Mouse (Mus musculus): ENCODE measurements at regions not wholly inside any gene's neighbourhood (a gene's known extent, or its start where the extent isn't known, plus 50 kb on each side); places are given as distances from the start of the nearest gene placed in this dataset.

GRCm38 (mm10) chr17:4296521-4297155, 600.6 kb upstream of the Nox3 start:
- no peak for DNase-seq (ENCODE audit: low read depth, low spot score)

DNA sequence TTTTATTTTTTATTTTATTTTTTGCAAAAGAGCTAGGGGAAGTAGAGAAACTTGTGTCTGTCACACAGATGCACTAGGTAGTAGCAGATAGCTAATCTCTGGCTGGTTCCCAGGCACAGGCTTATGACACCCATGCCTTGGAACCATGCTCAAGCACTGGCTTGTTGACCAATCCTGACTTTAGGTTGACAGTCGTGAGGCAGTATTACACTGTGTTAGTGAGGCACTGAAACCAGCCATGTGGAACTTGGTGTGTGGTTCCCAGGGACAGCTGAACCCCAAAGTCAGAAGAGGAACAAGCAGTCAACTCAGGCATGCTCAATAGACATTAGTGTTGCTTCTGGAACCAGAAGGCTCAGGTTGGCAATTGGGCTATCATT, 601.1 kb upstream of the Nox3 start:
- no peak for DNase-seq (ENCODE audit: low read depth, low spot score)

- no peak for DNase-seq (ENCODE audit: low read depth, low spot score)
Observed at GRCm38 (mm10) chr17:4301142-4301853, 605.2 kb upstream of the Nox3 start.

- no peak for DNase-seq (ENCODE audit: low read depth, low spot score)
Observed at GRCm38 (mm10) chr17:4311785-4312379, 615.8 kb upstream of the Nox3 start.

- DNase-seq (ENCODE audit: low read depth, low spot score) = no peak
Observed at GRCm38 (mm10) chr17:4319141-4319540, 623.1 kb upstream of the Nox3 start.

DNA sequence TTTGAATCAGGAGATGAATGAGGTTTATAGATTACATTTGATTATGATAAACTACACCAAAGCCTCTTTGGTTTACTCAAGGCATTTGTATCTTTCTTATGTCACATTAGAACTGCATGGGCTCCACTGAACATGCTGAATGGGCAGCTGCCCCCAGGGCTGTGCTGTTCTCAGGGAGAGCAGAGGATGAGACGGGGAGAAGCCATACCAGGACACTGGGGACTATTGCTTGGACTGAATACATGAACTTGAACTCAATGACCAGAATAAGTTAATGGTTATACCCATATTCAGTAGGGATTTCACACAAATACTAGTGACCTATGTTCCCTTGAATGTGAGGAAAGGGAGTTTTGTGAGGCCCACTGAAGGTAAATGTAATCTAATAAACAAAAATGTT, 632.7 kb upstream of the Nox3 start:
- no peak for DNase-seq (ENCODE audit: low read depth, low spot score)

GRCm38 (mm10) chr17:4331650-4332049, 635.6 kb upstream of the Nox3 start:
- peak; percentile 3 for DNase-seq (ENCODE audit: low read depth, low spot score)

GRCm38 (mm10) chr17:4333091-4333490, 637.0 kb upstream of the Nox3 start:
- no peak for DNase-seq (ENCODE audit: low read depth, low spot score)

GRCm38 (mm10) chr17:4353018-4353417, 641.1 kb upstream of the Arid1b start:
- no peak for DNase-seq (ENCODE audit: low read depth, low spot score)

- DNase-seq (ENCODE audit: low read depth, low spot score) = no peak
Observed at GRCm38 (mm10) chr17:4355506-4356218, 638.5 kb upstream of the Arid1b start.

DNA sequence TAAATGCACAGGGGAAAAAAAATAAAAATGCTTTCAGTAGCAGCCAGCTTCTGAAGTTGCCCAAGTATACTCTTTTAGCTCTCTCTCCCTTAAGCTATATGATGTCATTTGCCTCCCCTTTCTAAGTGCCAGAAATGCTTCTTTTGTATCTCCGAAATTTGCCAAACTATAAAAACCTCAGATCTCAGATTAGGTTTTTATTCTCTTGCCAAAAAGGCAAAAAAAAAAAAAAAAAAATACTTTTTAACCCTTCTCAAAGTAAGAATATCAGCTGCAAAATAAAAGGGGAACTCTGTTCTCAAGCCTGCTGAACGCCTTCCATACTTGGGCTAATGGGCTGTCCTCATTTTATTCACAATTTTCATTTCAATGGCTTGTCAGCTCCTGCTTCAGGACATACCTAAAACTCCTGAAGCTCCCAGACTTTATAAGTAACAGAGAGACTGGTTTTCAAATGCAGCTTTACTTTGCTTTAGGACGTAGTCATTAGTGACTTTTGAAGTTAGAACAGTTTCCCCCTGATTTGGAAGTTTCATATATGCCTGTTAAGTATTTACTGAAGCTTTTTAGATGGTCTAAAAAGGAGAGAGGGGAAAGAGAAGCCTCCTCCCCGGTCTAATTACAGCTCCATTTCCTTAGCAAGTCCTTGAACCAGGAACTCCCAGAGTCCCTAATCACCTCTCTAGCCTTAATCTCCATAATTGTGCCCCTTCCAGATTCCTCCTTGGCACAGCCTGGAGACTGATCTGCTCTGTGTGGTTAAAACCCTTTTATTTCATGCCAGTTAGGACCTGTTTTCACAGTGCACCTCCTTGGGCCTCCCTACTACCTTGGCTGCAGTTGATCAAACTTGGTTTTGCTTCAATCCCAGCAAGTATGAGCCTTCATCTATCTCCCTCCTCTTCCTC, 633.5 kb upstream of the Arid1b start:
- DNase-seq (ENCODE audit: low read depth, low spot score) = no peak

DNA sequence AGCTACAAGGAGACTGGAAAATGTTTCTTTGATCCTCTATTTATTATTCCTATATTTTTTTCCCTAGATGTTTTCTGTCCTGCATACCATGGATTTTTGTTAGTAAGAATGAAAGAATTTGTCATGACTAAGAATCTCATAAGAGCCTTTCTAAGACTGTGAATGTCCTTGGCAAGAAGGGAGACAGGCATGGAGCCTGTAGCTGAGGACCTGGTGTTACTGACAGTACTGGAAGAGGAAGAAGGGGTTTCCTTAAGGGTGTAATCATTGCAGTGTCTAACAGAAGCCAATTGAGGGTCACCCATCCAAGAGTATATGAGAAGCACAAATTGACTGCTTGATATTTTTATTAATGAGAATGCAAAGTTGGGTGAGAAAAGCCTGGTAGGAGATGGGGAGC, 628.3 kb upstream of the Arid1b start:
- no peak for DNase-seq (ENCODE audit: low read depth, low spot score)

GRCm38 (mm10) chr17:4380449-4380848, 613.7 kb upstream of the Arid1b start:
- no peak for DNase-seq (ENCODE audit: low read depth, low spot score)

DNA sequence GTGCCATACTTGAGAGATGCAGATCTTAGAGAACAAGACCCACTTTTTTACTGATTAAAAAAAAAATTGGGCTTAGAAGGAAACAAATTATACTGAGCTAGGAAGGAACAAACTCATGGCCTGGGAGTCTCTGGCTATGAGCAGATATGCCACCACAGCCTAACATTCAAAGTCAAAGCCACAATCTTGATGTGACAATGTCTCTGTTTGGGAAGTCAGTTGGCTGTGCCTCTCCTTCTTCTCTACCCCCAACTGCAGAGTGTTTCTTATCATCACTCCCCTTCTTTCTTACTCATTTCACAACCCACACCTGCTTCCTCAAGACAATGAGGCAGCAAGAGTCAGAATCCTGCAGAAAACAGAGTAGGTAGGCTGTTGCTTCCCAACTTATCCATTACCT, 613.3 kb upstream of the Arid1b start:
- DNase-seq (ENCODE audit: low read depth, low spot score) = no peak

GRCm38 (mm10) chr17:4381896-4382685, 612.0 kb upstream of the Arid1b start:
- DNase-seq (ENCODE audit: low read depth, low spot score) = no peak

DNA sequence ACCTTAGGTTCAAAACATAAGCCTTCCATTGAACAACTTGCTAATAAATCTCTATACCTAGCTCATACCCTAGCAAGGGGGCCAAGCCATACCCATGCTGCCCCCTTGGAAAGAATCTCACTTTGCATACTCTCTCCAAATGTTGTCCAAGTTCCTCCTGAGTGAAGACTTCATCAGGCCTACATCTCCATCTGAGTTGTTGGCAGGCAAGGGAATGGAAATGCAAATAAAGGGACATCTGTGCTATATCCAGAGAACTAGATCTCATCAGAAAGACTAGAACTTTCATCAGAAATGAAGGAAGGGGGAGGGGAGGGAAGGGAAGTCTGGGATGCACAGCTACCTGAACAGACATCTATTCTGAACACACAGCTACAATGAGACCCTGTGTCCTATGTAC, 611.4 kb upstream of the Arid1b start:
- no peak for DNase-seq (ENCODE audit: low read depth, low spot score)

- DNase-seq (ENCODE audit: low read depth, low spot score) = no peak
Observed at GRCm38 (mm10) chr17:4387616-4388015, 606.5 kb upstream of the Arid1b start.

- no peak for DNase-seq (ENCODE audit: low read depth, low spot score)
Observed at GRCm38 (mm10) chr17:4390012-4390411, 604.1 kb upstream of the Arid1b start.

GRCm38 (mm10) chr17:4390577-4390976, 603.6 kb upstream of the Arid1b start:
- no peak for DNase-seq (ENCODE audit: low read depth, low spot score)

DNA sequence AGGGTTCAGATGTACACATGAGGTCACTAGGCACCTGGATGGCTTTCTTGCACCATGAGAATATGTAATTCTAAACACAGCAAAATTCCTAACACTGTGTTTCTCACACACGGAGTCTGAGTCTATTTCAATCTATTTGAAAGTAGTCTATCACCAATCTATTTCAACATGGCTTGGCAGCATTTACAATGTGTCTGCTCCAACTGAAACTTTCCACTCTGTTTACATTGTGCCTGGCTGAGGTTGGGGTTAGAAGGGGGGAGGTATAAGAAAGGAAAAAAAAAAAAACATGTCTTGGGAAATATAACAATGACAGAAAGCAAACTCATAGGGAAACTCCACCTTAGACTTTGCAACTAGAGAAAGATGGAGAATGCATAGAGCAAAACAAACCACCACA, 602.9 kb upstream of the Arid1b start:
- no peak for DNase-seq (ENCODE audit: low read depth, low spot score)

GRCm38 (mm10) chr17:4396119-4396518, 598.0 kb upstream of the Arid1b start:
- no peak for DNase-seq (ENCODE audit: low read depth, low spot score)
